Mouse (Mus musculus) intestine, postnatal 0 days (tissue): ENCODE results near the gene Shcbp1l. TPM values are rescaled to one million over a fixed set of nuclear protein-coding genes. Genes with fewer than 3 reads are reported as not detected.
"Not testable (repeated sequence)": the region's sequence is repeated elsewhere in the genome, so short reads cannot be mapped to it uniquely, and the experiment has no call there.

Experiments used
- ATAC-seq: fragments of 200-750 bp; cut with Nextera tagmentation; 2 replicates; pipeline ENCODE4 v1.8.0; 2017; ENCODE audit warnings: mild to moderate bottlenecking, moderate TSS enrichment, moderate library complexity
- H3K27ac ChIP-seq: fragments of 300-500 bp; sonication (generic); 2 replicates; pipeline ENCODE4 v1.5.1; 2014; ENCODE audit warnings: mild to moderate bottlenecking, low read depth, low read length, moderate library complexity
- H3K27me3 ChIP-seq: fragments of 300-500 bp; sonication (generic); replicated peaks from 2 replicates; pipeline ENCODE4 v1.6.1; 2014; ENCODE audit warnings: low read length, mixed read lengths; ENCODE audit not compliant: control insufficient read depth, insufficient read depth
- H3K36me3 ChIP-seq: fragments of 300-500 bp; sonication (generic); 2 replicates; pipeline ENCODE4 v1.6.1; 2014; ENCODE audit warnings: mild to moderate bottlenecking, moderate library complexity; ENCODE audit not compliant: control insufficient read depth, insufficient read depth
- H3K4me1 ChIP-seq: fragments of 300-500 bp; sonication (generic); replicated peaks from 2 replicates; pipeline ENCODE4 v1.6.1; 2014; ENCODE audit warnings: antibody characterized with exemption, low read length, mixed read lengths; ENCODE audit not compliant: control insufficient read depth, insufficient read depth
- H3K4me2 ChIP-seq: fragments of 300-500 bp; sonication (generic); replicated peaks from 2 replicates; pipeline ENCODE4 v1.6.1; 2014; ENCODE audit warnings: low read depth, mild to moderate bottlenecking, moderate library complexity
- H3K4me3 ChIP-seq: fragments of 300-500 bp; sonication (generic); 2 replicates; pipeline ENCODE4 v1.5.1; 2014; ENCODE audit warnings: low read depth, low read length
- H3K9ac ChIP-seq: fragments of 300-500 bp; sonication (generic); 2 replicates; pipeline ENCODE4 v1.6.1; 2014; ENCODE audit warnings: mild to moderate bottlenecking, low read depth, low read length
- H3K9me3 ChIP-seq: fragments of 300-500 bp; sonication (generic); 2 replicates; pipeline ENCODE4 v1.6.1; 2016; ENCODE audit warnings: mixed run types; ENCODE audit not compliant: control insufficient read depth
- CTCF ChIP-seq: sonication (generic); IDR thresholded peaks from 2 replicates; pipeline ENCODE4 v1.5.1; 2016; ENCODE audit warnings: low read depth, mild to moderate bottlenecking, control low read depth, antibody characterized with exemption, moderate library complexity
- WGBS: fragments of 180-500 bp; shearing (Covaris S2); extraction: QIAGEN DNeasy Blood & Tissue Kit; methylation state at CpG from one replicate; pipeline ENCODE4 v1.1.7; 2014; 5-methylcytosine and 5-hydroxymethylcytosine counted together
- polyA plus RNA-seq: library from polyadenylated mRNA; unstranded; fragments of >200 nt; fragmentation: Nextera tagmentation; extraction: Ambion mirVana; gene quantifications from 2 replicates; pipeline ENCODE4 v1.2.1, GENCODE M21; 2015

Shcbp1l gene
- polyA plus RNA-seq, 1 experiment from 2014 or later, result not detected

DNA sequence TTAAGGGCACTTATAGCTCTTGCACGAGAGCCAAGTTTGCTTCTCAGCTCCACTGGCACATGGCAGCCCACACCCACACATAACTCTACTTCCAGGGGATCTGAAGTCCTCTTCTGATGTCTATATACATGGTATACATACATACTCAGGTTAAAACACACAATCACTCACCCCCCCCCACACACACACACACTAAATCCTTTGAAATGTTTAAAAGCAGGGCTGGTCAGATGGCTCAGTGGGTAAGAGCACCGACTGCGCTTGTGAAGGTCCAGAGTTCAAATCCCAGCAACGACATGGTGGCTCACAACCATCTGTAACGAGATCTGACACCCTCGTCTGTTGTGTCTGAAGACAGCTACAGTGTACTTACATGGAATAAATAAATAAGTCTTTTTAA is 13.2 kb upstream of the Shcbp1l start:
- no peaks in the 10 kb centered on the region for H3K9me3 ChIP-seq
- H3K27ac ChIP-seq, result no peak overlapping the region
- H3K4me1 ChIP-seq, result no peaks in the 10 kb centered on the region
- no peaks in the 10 kb centered on the region for H3K36me3 ChIP-seq
- H3K9ac ChIP-seq, result no peak overlapping the region
- 82% methylated on average over 6 of the region's 6 CpGs for WGBS
- H3K27me3 ChIP-seq, result no peaks in the 10 kb centered on the region
- ATAC-seq, result no peak
- H3K4me3 ChIP-seq, result no peak overlapping the region
- no peak overlapping the region for H3K4me2 ChIP-seq
- TF ChIP-seq CTCF, result no peak

DNA sequence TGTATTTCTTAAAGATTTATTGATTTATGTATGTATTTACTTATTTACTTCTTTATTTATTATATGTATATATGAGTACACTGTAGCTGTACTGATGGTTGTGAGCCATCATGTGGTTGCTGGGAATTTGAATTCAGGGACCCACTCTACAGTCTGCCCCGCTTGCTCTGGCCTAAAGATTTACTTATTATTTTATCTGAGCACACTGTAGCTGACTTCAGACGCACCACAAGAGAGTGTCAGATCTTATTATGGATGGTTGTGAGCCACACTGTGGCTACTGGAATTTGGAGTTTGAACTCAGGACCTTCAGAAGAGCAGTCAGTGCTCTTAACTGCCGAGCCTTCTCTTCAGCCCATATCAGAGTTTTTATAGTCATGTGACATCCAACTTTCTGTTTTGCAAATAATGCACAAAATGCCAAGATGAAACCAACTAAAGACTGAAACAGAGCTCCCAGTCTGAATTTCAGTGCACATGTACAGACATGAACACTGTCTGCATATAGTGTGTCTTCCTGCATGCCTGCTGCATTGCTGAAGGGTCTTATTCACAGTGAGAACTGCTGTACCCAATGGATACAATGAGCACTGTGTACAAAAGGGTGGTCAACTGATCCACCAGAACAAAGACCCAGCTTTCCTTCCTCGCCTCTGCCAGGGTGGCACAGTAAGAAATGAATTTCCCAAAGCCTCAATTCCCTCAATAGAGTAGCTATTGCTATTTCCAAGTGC is 12.1 kb upstream of the Shcbp1l start:
- peak; percentile 52; the same call in 1 of the 2 replicates for ATAC-seq
- H3K4me1 ChIP-seq, H3K27ac ChIP-seq, H3K27me3 ChIP-seq, H3K4me2 ChIP-seq, H3K4me3 ChIP-seq, H3K36me3 ChIP-seq, H3K9me3 ChIP-seq, H3K9ac ChIP-seq: not testable (repeated sequence)
- WGBS, result 64% methylated on average over 2 of the region's 4 CpGs

DNA sequence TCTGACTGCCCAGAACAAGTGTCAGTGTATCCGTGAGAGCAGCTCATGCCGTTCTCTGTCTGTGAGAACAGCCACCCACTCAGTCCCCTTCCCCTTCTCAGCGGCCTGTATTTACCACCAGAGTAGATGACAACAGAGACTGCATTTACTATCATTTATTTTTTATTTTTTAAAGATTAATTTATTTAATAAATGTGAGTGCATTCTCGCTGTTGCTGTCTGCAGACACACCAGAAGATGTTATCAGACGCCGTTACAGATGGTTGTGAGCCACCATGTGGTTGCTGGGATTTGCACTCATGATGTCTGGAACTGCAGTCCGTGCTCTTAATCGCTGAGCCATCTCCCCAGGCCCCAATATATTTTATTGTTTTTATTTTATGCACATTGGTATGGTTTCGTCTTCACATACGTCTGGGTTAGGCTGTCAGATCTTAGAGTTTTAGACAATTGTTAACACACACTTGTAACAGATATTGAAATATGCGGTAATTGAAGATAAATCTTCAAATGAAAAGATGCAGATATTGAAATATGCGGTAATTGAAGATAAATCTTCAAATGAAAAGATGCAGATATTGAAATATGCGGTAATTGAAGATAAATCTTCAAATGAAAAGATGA is 11.5 kb upstream of the Shcbp1l start:
- H3K4me3 ChIP-seq, ATAC-seq, H3K36me3 ChIP-seq, H3K4me2 ChIP-seq, H3K27me3 ChIP-seq, H3K9ac ChIP-seq, H3K4me1 ChIP-seq, H3K27ac ChIP-seq, H3K9me3 ChIP-seq: not testable (repeated sequence)
- WGBS, result 86% methylated on average over 13 of the region's 13 CpGs

DNA sequence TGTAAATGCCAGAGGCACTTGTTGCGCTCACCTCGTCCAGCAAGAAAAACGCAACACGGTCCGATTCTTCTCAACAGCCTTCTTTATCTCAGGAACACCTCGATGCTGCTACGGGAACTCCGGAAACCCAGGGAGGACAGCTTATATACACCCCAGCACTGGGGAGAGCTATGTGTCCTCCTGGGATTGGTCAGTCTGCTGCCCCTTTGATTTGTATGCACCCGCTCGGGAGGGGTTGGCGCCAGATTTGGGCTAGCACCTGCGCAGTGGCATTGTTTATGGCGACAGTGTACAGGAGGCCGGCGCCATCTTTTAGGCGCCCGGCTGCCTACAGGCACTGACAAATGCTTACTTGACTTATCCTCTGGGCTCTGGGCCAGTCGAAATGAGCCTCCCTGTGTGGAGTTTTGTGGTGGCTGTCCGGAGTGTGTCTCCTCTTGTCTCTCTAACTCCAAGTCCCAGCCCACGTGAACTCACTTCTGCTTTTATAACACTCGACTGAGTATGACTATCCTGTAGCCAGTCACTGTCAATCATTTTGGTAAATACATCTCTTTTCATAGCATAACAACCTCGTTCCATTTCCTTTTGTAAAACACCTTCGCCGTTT is 10.7 kb upstream of the Shcbp1l start:
- not testable (repeated sequence) for ATAC-seq, H3K9me3 ChIP-seq, H3K4me2 ChIP-seq, H3K4me1 ChIP-seq, H3K27ac ChIP-seq, H3K9ac ChIP-seq, H3K36me3 ChIP-seq, H3K27me3 ChIP-seq, H3K4me3 ChIP-seq
- 86% methylated on average over 24 of the region's 24 CpGs for WGBS

DNA sequence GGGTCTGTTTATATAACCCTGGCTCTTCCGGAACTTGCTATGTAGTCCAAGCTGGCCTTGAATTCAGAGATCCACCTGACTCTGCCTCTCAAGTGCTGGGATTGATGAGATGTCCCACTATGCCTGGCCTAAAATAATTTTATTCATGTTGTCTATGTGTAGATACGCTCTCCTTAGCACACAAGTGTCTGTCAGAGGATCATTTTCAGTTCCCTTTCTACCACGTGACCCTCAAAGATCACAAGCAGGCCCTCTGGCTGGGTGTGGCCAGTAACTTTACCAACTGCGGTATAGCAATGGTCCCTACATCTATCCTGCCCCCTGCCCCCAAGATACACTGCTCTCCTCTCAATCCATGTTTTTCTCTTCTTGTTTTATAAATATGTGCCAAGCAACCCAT is 10.0 kb upstream of the Shcbp1l start:
- H3K4me3 ChIP-seq, result no peak overlapping the region
- WGBS, result 79% methylated on average over 4 of the region's 4 CpGs
- no peaks in the 10 kb centered on the region for H3K27me3 ChIP-seq
- H3K9ac ChIP-seq, result no peak overlapping the region
- H3K4me1 ChIP-seq, result no peaks in the 10 kb centered on the region
- H3K27ac ChIP-seq, result no peak overlapping the region
- no peaks in the 10 kb centered on the region for H3K9me3 ChIP-seq
- TF ChIP-seq CTCF, result no peak
- H3K36me3 ChIP-seq, result no peaks in the 10 kb centered on the region
- no peak overlapping the region for H3K4me2 ChIP-seq
- ATAC-seq, result no peak

DNA sequence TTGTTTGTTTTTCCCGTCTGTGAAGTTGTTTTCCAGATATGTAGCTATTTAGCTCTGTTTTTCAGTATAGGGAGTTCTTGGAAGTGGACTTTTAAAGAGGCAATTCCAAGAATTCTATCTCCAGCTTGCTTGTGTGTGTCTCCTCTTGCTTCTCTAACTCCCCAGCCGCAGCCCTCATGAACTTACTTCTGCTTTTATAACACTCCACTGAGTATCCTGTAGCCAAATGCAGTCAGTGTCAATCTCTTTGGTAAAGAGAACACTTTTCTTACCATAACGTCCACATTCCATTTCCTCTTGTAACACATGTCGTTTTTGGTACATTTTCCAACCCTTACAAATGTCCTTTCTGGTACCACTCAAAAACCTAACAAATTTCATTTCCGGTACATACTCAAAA is 9.2 kb upstream of the Shcbp1l start:
- not testable (repeated sequence) for H3K9ac ChIP-seq, H3K9me3 ChIP-seq, H3K27ac ChIP-seq, H3K4me3 ChIP-seq, H3K4me1 ChIP-seq, H3K36me3 ChIP-seq, ATAC-seq, H3K4me2 ChIP-seq, H3K27me3 ChIP-seq
- WGBS, result 70% methylated on average over 2 of the region's 5 CpGs

DNA sequence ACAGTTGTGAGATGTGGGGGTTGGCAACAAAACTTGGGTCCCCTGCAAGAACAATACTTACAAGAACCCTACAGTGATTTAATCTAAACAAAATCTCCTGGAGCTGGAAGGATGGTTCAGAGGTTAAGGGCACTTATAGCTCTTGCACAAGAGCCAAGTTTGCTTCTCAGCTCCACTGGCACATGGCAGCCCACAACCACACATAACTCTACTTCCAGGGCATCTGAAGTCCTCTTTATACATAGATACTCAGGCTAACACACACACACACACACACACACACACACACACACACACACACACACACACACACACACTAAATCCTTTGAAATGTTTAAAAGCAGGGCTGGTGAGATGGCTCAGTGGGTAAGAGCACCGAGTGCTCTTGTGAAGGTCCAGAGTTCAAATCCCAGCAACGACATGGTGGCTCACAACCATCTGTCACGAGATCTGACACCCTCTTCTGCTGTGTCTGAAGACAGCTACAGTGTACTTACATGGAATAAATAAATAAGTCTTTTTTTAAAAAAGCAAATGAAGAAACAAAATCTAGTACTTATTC is 8.6 kb upstream of the Shcbp1l start:
- not testable (repeated sequence) for H3K27ac ChIP-seq, H3K9me3 ChIP-seq, H3K27me3 ChIP-seq, H3K36me3 ChIP-seq, H3K4me1 ChIP-seq, ATAC-seq, H3K4me2 ChIP-seq, H3K9ac ChIP-seq, H3K4me3 ChIP-seq
- 70% methylated on average over 3 of the region's 3 CpGs for WGBS

DNA sequence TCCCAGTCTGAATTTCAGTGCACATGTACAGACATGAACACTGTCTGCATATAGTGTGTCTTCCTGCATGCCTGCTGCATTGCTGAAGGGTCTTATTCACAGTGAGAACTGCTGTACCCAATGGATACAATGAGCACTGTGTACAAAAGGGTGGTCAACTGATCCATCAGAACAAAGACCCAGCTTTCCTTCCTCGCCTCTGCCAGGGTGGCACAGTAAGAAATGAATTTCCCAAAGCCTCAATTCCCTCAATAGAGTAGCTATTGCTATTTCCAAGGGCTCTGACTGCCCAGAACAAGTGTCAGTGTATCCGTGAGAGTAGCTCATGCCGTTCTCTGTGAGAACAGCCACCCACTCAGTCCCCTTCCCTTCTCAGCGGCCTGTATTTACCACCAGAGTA is 7.2 kb upstream of the Shcbp1l start:
- not testable (repeated sequence) for H3K4me1 ChIP-seq, H3K27me3 ChIP-seq, ATAC-seq, H3K9ac ChIP-seq, H3K4me2 ChIP-seq, H3K4me3 ChIP-seq, H3K36me3 ChIP-seq, H3K9me3 ChIP-seq, H3K27ac ChIP-seq
- WGBS, result 88% methylated on average over 4 of the region's 4 CpGs
